Mouse (Mus musculus): ENCODE measurements at regions not wholly inside any gene's neighbourhood (a gene's known extent, or its start where the extent isn't known, plus 50 kb on each side); places are given as distances from the start of the nearest gene placed in this dataset.
A peak's percentile ranks its signal among the peaks of the same experiment; 100 is the strongest.

DNA sequence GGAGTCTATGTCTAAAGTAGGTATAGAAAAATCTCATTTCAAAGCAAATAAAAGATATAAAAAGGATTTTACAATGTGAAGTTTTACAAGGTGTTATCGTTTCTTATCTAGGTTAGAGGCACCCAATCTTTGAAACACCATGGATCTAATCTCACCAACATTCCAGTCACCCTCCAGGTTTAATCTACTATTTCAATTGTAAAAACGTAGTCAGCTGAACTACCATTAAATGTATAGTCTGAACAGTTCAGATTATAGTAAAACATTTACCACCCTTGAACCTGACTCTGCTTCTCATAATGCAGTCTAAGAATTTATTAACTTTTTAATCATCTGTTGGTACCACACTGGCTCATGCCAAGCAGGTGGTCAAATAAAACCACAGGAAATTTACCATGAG, 259.5 kb upstream of the Defb41 start:
- no peak for TF ChIP-seq CTCF (IDR thresholded peaks at IDR 0.05)
- Histone ChIP-seq H3K27ac (no peak overlapping the region), H3K4me3 (no peak overlapping the region)
- intact Hi-C loops (cut with DNase I) = no loop called here
- DNase-seq = no peak

DNA sequence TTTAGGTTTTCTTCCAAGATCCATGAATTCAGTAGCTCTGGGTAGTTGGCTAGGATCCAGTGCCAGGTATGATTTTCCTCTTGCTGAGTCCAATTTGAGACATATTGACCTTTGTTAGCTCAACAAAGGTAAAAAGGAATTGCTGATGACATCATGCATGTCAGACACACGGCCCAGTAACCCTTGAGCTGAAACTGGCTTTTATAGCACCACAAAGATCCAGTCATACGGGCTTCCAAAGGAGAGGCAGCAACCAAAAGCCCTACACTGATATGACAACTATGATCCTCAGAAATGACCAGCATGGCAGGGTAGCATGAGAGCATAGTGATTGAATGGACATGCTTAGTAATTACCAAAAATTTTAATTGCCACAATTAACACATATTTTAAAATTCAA, 258.0 kb upstream of the Defb41 start:
- intact Hi-C loops (cut with DNase I) = no loop called here
- no peak overlapping the region for H3K27ac ChIP-seq
- no peak for DNase-seq
- H3K4me3 ChIP-seq = no peak overlapping the region
- no peak for TF ChIP-seq CTCF (IDR thresholded peaks at IDR 0.05)

DNA sequence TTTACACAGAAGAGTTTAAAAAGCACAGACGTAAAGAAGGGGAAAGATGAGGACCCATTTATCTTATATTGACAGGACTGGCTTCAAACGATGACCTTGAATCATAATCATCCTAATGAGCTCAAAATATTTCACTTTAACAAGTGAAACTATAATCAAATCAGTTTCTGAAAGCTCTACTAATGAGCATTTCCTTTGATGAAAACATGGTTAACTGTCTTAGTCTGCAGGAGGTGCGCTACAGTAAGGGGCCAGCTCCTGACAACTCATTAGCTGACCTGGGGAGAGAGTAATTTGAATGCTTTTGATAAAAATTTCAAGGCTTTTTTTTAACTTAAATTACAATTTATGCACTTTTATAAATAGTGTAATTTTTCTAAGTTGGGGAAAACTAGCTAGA, 247.8 kb upstream of the Defb41 start:
- no peak for DNase-seq
- Histone ChIP-seq H3K27ac (no peak overlapping the region), H3K4me3 (no peak overlapping the region)
- intact Hi-C loops (cut with DNase I) = no loop called here
- TF ChIP-seq CTCF (IDR thresholded peaks at IDR 0.05) = no peak

DNA sequence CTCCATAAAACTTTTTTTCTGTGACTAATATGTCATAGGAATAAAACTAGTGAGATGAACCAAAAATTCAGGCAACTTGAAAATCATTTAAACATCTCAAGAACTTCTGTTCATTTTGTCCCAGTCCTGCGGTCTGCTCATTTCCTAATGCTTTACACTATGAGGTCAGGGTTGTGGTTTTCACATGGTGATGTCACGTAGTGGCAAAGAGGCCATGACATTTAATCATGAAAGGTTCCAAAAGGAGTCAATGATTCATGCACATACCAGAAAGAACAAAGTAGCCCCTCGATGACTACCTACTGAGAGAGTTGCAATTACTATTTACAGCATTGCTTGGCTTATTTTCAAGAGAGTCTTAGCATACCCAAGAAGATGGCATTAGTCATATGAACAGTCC, 233.6 kb upstream of the Defb41 start:
- intact Hi-C loops (cut with DNase I) = no loop called here
- Histone ChIP-seq H3K27ac (no peak overlapping the region), H3K4me3 (no peak overlapping the region)
- no peak for DNase-seq
- TF ChIP-seq CTCF (IDR thresholded peaks at IDR 0.05) = no peak

DNA sequence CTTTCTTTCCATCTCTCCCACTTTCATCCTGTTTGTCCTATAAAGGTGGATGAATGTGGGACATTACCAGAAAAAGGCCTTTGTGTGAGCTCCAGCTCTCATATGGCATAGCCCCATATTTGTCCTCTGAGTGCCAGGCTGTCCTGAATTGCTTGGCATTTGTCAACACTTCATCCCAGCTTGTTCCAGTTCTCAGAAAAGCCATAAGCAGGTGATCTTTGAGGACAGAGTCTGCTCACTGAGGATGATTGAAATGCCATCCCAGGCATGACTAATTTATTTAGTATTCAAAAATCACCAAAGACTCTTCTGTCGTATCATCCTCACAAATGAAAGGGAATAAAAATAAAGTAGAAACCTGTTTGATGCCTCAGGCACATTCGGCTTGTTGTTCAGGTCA, 203.6 kb upstream of the Defb41 start:
- Histone ChIP-seq H3K27ac (no peak overlapping the region), H3K4me3 (no peak overlapping the region)
- intact Hi-C loops (cut with DNase I) = no loop called here
- DNase-seq = no peak
- TF ChIP-seq CTCF (IDR thresholded peaks at IDR 0.05) = no peak

DNA sequence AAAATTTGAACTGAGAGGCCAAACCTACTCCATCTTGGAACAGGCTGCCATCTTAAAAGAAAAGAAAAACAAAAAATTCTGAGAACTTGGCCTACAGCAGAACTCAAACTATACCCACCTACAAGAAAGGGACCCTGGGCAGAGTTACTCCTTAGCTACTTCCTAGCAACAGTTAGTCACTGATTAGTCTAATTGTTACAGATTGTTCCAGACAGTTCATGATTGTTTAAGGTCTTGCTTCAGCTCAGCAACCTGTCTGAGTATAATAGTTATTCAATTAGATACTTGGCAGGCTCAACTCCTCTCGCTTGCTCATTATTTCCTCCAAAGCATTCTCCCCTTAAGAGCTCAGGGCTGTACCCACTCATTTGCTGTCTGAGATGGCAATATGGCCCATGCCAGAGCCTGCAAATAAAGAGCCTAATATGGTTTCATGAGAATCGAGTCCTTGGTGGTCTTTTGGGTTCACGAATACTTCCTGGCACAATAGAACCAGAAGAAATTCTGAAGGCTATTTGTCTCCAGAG, 200.4 kb upstream of the Defb41 start:
- intact Hi-C loops (cut with DNase I) = no loop called here
- DNase-seq = no peak
- H3K4me3 ChIP-seq = no peak overlapping the region
- no peak overlapping the region for H3K27ac ChIP-seq
- no peak for TF ChIP-seq CTCF (IDR thresholded peaks at IDR 0.05)

DNA sequence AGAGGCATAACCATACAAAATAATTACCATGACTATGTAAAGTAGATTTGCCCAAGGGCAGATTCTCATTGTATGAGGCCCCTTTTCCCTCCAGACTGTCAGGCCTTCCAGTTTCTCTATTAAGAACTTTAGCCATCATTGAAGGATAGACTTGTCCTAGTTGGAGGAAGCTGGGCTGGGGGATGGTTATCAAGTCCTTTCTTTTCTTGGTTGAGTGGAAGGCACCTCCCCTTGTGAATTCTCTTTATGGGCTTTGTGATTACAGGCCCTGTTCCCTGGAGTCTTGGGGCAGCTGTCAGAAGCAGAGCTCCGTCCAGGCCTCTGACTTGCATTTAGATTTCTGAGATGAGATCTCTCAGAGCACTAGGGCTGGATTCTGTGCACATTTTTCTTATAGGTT, 198.3 kb upstream of the Defb41 start:
- intact Hi-C loops (cut with DNase I) = no loop called here
- Histone ChIP-seq H3K4me3 (no peak overlapping the region), H3K27ac (no peak overlapping the region)
- no peak for DNase-seq
- no peak for TF ChIP-seq CTCF (IDR thresholded peaks at IDR 0.05)

DNA sequence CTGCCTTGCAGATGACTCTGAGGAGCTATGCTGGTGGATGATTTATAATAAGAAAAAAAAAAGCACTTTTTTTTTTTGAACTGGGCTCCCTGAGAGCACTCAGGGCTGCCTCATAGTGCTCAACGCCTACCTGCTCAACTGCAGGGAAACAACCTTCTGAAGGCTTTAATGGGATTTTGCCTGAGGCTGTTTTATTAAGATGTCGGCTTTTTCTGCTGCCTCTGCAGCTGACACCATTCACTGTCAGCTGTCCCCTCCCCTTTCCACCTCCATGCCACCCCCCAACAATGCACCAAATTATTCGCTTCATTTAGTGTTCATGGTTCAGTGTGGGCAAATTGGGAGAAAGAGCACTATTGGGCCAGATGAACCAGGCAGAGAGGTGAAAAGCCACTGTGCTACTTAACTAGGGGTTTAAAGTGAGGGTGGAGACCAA, 151.4 kb upstream of the Defb41 start:
- DNase-seq = no peak
- intact Hi-C loops (cut with DNase I) = no loop called here
- Histone ChIP-seq H3K27ac (no peak overlapping the region), H3K4me3 (no peak overlapping the region)
- no peak for TF ChIP-seq CTCF (IDR thresholded peaks at IDR 0.05)

DNA sequence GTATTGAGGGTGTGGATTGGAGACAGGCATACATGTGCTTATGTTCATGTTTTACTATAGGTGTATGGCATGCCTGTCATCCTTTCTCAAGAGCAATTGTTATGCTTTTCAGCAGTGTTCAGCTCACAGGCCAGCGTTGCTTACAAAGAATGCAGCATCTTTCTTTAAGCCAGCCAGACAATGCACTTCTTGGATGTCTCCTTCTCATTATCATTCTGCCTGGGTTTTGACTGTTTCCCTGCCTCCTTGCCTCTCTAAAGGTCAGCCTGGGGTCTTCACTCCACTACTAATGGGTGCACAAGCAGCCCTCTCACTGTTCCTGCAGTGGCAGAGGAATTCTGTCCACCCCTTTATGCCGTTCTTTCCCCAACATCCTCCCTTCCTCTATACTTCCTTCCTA, 150.9 kb upstream of the Defb41 start:
- Histone ChIP-seq H3K4me3 (no peak overlapping the region), H3K27ac (no peak overlapping the region)
- no peak for TF ChIP-seq CTCF (IDR thresholded peaks at IDR 0.05)
- intact Hi-C loops (cut with DNase I) = no loop called here
- DNase-seq = no peak

DNA sequence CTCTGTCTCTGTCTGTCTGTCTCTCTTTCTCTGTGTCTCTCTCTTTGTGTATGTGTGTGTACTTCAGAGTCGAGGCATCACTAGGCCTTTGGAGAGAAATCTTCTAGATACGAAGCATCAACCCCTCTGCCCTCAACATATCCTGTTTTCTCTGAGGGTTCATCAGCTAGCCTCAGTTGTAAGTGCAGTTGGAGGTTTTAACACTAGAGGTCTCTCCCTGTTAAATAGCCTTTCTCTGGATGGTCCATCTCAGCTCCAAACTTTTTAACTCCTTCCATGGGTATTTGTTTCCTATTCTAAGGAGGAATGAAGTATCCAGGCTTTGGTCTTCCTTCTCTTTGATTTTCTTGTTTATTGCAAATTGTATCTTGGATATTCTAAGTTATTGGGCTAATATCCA, 147.8 kb upstream of the Defb41 start:
- TF ChIP-seq CTCF (IDR thresholded peaks at IDR 0.05) = no peak
- intact Hi-C loops (cut with DNase I) = no loop called here
- no peak overlapping the region for H3K27ac ChIP-seq
- no peak overlapping the region for H3K4me3 ChIP-seq
- DNase-seq = no peak

DNA sequence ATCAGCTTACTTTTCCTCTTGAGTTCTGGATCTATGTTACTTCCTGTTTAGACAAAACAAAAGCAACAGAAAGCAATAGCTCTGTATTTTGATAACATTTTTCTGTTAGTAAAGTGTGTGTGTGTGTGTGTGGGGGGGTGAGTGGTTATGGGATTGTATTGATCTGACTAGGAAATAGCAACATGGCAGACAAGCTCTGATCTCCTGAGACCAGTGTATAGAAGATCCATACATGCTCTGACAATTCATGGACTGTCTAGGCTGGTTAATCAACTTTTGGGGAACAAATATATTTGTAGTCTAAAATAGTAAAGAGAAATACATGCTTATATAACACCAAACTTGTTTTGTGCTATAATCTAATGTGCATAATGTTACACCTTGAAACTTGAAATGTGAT, 124.7 kb upstream of the Defb41 start:
- intact Hi-C loops (cut with DNase I) = no loop called here
- H3K4me3 ChIP-seq = no peak overlapping the region
- no peak for DNase-seq
- no peak overlapping the region for H3K27ac ChIP-seq
- no peak for TF ChIP-seq CTCF (IDR thresholded peaks at IDR 0.05)

DNA sequence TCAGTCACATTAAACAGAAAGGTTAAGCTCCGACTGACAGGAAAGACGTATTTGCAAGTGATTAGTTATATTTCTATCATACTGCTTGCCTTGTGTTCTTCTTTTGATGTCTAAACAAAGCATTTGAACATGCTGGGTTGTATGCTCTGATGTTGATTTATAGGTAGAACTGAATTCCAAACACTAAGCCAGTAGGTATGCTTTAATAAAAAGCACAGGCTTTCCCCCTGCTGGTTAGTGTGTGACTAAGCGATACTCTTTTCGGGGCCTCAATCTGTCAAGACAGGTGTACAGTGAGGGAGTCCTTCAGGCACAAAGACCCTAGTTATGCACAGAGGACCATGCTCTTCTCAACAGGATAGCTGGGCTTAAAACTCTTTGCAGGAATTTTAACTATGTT, 119.1 kb upstream of the Defb41 start:
- DNase-seq = no peak

DNA sequence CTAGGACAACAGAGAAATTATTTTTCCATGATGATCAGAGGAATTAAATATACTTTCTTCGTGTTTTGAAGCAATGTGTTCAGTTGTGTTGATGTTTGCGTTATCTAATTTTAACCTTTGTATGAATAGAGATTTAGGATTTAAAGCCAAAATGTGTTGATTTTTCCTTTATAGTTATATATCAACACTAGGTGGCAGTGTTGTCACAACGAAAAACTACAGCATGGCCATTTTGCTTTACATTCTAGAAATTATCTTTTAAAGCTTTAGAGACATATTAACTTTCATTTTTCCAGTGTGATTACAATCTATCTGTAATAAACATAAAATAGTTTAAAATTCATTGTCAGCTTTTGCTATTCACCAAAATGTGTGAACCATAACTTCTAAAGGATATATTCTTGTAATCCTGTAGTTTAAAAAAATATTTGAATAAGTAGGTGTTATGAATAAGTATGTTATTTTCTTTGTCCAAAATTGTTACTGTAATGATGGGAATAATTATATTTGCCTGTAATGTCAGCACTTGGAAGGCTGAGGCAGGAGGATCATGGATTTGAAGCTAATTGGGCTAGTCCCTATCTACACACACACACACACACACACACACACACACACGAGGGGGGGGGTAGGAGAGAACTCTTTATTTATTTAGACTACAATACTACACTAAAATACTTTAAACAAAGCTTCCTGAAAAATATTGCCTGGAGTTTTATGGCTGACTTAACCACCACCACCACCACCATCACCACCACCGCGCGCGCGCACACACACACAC, 95.2 kb upstream of the Defb41 start:
- no peak overlapping the region for H3K27ac ChIP-seq

More for the DNA sequence above, 119.1 kb upstream of the Defb41 start:
- intact Hi-C loops (cut with DNase I) = no loop called here
- TF ChIP-seq CTCF (IDR thresholded peaks at IDR 0.05) = no peak
- H3K4me3 ChIP-seq = no peak overlapping the region
- no peak overlapping the region for H3K27ac ChIP-seq

DNA sequence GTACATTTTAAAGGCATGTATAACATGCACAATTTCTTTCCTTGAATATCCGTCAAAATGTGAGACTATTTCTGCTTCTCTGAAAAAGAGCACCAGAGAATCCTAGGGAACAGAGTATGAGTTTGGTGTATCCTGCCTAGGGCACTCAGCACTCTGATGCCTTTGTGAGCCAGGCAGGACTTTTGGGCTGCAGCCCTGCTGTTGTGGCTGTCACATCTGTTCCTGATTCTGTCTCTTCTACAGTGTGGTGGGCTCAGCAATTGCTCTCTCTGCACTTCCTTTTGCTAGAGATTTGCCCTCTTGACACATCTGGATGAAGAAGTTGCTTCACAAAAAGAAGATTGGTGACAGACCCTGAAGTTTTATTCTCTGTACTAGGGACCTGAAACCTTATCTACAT, 73.9 kb upstream of the Defb41 start:
- H3K27ac ChIP-seq = no peak overlapping the region
- no peak for DNase-seq
- no peak for TF ChIP-seq CTCF (IDR thresholded peaks at IDR 0.05)
- no peak overlapping the region for H3K4me3 ChIP-seq
- intact Hi-C loops (cut with DNase I) = no loop called here

More for the DNA sequence above, 95.2 kb upstream of the Defb41 start:
- intact Hi-C loops (cut with DNase I) = no loop called here
- no peak overlapping the region for H3K4me3 ChIP-seq
- DNase-seq = no peak
- TF ChIP-seq CTCF (IDR thresholded peaks at IDR 0.05) = peak; percentile 20; the same call in 1 of the 2 replicates
